21 mouse cellular contexts compared by ENCODE assay signal in genomic region chr5:50196423-50196822, GRCm38 (mm10).
DNase-seq lines count a peak whose midpoint lies in the region; ATAC-seq and TF ChIP-seq lines count a peak whose summit lies in the region.
"Had no signal": no experiment of that assay in that cellular context is flagged by ENCODE, and none has a peak within 500 bp of the region (broad histone marks: within the 10 kb centered on the region; RNA-seq: fewer than 3 reads in every experiment).

No protein-coding gene starts in this region.

- no peak overlapping the region for H3K9ac ChIP-seq in embryonic facial prominence, embryonic 15.5 days
- H3K9ac ChIP-seq in limb, embryonic 14.5 days (ENCODE audit: low read depth, low read length, severe bottlenecking) = no peak overlapping the region
- no peak overlapping the region for H3K9ac ChIP-seq in kidney, embryonic 15.5 days
- no peak overlapping the region for H3K9ac ChIP-seq in liver, embryonic 12.5 days
- H3K9ac ChIP-seq: liver, postnatal 0 days had no signal

- peak; percentile 89 for ATAC-seq in frontal cortex, adult (ENCODE audit: low TSS enrichment)
- ATAC-seq in embryonic facial prominence, embryonic 15.5 days (ENCODE audit: insufficient number of reproducible peaks, low FRiP score, low TSS enrichment, low read depth) = peak; percentile 73
- peak; percentile 88 for ATAC-seq in limb, embryonic 14.5 days (ENCODE audit: low FRiP score, low read depth)
- no peak for ATAC-seq in kidney, embryonic 15.5 days (replicated peaks; ENCODE audit: low FRiP score)
- no peak for ATAC-seq in liver, embryonic 12.5 days
- ATAC-seq: forebrain, embryonic 14.5 days; hindbrain, postnatal 0 days; liver, postnatal 0 days had no signal

- no peaks in the 10 kb centered on the region for H3K9me3 ChIP-seq in embryonic facial prominence, embryonic 15.5 days (replicated peaks)
- no peaks in the 10 kb centered on the region for H3K9me3 ChIP-seq in limb, embryonic 14.5 days (ENCODE audit: control insufficient read depth, low read length)
- H3K9me3 ChIP-seq in kidney, embryonic 15.5 days (replicated peaks) = no peaks in the 10 kb centered on the region
- H3K9me3 ChIP-seq in liver, embryonic 12.5 days (replicated peaks) = no peaks in the 10 kb centered on the region
- H3K9me3 ChIP-seq: heart, embryonic 10.5 days; hindbrain, embryonic 10.5 days had no signal

- WGBS in embryonic facial prominence, embryonic 15.5 days = 36% methylated on average over 3 of the region's 3 CpGs
- 42% methylated on average over 3 of the region's 3 CpGs for WGBS in limb, embryonic 14.5 days
- WGBS in kidney, embryonic 15.5 days = 68% methylated on average over 3 of the region's 3 CpGs
- 62% methylated on average over 3 of the region's 3 CpGs for WGBS in liver, embryonic 12.5 days (ENCODE audit: insufficient replicate concordance)

- no peaks in the 10 kb centered on the region for H3K36me3 ChIP-seq in embryonic facial prominence, embryonic 15.5 days
- no peaks in the 10 kb centered on the region for H3K36me3 ChIP-seq in limb, embryonic 14.5 days (ENCODE audit: control insufficient read depth, insufficient read depth, low read length)
- H3K36me3 ChIP-seq in kidney, embryonic 15.5 days = no peaks in the 10 kb centered on the region
- H3K36me3 ChIP-seq in liver, embryonic 12.5 days = no peaks in the 10 kb centered on the region
- H3K36me3 ChIP-seq: heart, embryonic 10.5 days; hindbrain, embryonic 10.5 days had no signal

- H3K27ac ChIP-seq in embryonic facial prominence, embryonic 15.5 days (replicated peaks) = peak overlapping the region; percentile 68
- H3K27ac ChIP-seq in limb, embryonic 14.5 days (replicated peaks; ENCODE audit: low read depth, low read length) = peak overlapping the region; percentile 85
- H3K27ac ChIP-seq in kidney, embryonic 15.5 days = no peak overlapping the region
- no peak overlapping the region for H3K27ac ChIP-seq in liver, embryonic 12.5 days
- H3K27ac ChIP-seq: heart, embryonic 10.5 days; hindbrain, embryonic 10.5 days; hindbrain, postnatal 0 days; left cerebral cortex, adult 2 months had no signal

- no peak for DNase-seq in frontal cortex, postnatal 14 days (ENCODE audit: low spot score in 2 of 2)
- peak; percentile 35 for DNase-seq in embryo, embryonic 10.5 days (ENCODE audit: low spot score)
- peak; percentile 70 for DNase-seq in limb, embryonic 14.5 days (ENCODE audit: low spot score)
- DNase-seq in ovary, adult 18-20 months (ENCODE audit: low spot score) = no peak
- DNase-seq: cerebellum, postnatal 14 days; kidney, adult 8-10 months; kidney, postnatal 25 days; liver; liver, postnatal 0 days; lung, postnatal 14 days; midbrain, embryonic 14.5 days; thymus, postnatal 36 days had no signal

- TF ChIP-seq POLR2A in limb, embryonic 14.5 days (IDR thresholded peaks at IDR 0.05; ENCODE audit: borderline replicate concordance, extremely low read depth, insufficient read depth, insufficient read length) = no peak

- H3K4me2 ChIP-seq in embryonic facial prominence, embryonic 15.5 days (replicated peaks) = no peak overlapping the region
- H3K4me2 ChIP-seq in limb, embryonic 14.5 days (replicated peaks; ENCODE audit: low read depth, low read length, severe bottlenecking) = 0 out of 2 replicates have a peak overlapping the region, but pooled peaks have one; percentile 15
- no peak overlapping the region for H3K4me2 ChIP-seq in kidney, embryonic 15.5 days
- H3K4me2 ChIP-seq in liver, embryonic 12.5 days = no peak overlapping the region

- H3K27me3 ChIP-seq in embryonic facial prominence, embryonic 15.5 days = no peaks in the 10 kb centered on the region
- H3K27me3 ChIP-seq in limb, embryonic 14.5 days (ENCODE audit: control insufficient read depth, insufficient read depth, low read length) = no peaks in the 10 kb centered on the region
- no peaks in the 10 kb centered on the region for H3K27me3 ChIP-seq in kidney, embryonic 15.5 days
- H3K27me3 ChIP-seq in liver, embryonic 12.5 days (replicated peaks) = no peaks in the 10 kb centered on the region

- H3K4me3 ChIP-seq in embryonic facial prominence, embryonic 15.5 days (replicated peaks) = no peak overlapping the region
- H3K4me3 ChIP-seq in limb, embryonic 14.5 days (replicated peaks; ENCODE audit: low read length) = no peak overlapping the region
- no peak overlapping the region for H3K4me3 ChIP-seq in kidney, embryonic 15.5 days (replicated peaks)
- no peak overlapping the region for H3K4me3 ChIP-seq in liver, embryonic 12.5 days
- H3K4me3 ChIP-seq: heart, embryonic 10.5 days; hindbrain, embryonic 10.5 days; left cerebral cortex, adult 2 months had no signal

- no peaks in the 10 kb centered on the region for H3K4me1 ChIP-seq in embryonic facial prominence, embryonic 15.5 days
- peaks cover 15% of the 10 kb centered on the region for H3K4me1 ChIP-seq in limb, embryonic 14.5 days (ENCODE audit: control insufficient read depth, insufficient read depth, low read length)
- H3K4me1 ChIP-seq in kidney, embryonic 15.5 days = no peaks in the 10 kb centered on the region
- no peaks in the 10 kb centered on the region for H3K4me1 ChIP-seq in liver, embryonic 12.5 days
- H3K4me1 ChIP-seq: heart, embryonic 10.5 days; hindbrain, embryonic 10.5 days had no signal

Comparison
In these comparisons a context has a peak if more than half of its experiments do, and no peak if none do; other contexts are left out.
1. ATAC-seq: peak in frontal cortex, adult (single experiment), embryonic facial prominence, embryonic 15.5 days (single experiment) and limb, embryonic 14.5 days (single experiment); none in kidney, embryonic 15.5 days (single experiment) and liver, embryonic 12.5 days (single experiment).
2. DNase-seq: peak in embryo, embryonic 10.5 days (single experiment) and limb, embryonic 14.5 days (single experiment); none in frontal cortex, postnatal 14 days (0 of 2) and ovary, adult 18-20 months (single experiment).
3. H3K27ac ChIP-seq: peak in embryonic facial prominence, embryonic 15.5 days (single experiment) and limb, embryonic 14.5 days (single experiment); none in kidney, embryonic 15.5 days (single experiment) and liver, embryonic 12.5 days (single experiment).